Mouse (Mus musculus): Measurements from ENCODE around the gene Frmd4b.

DNA sequence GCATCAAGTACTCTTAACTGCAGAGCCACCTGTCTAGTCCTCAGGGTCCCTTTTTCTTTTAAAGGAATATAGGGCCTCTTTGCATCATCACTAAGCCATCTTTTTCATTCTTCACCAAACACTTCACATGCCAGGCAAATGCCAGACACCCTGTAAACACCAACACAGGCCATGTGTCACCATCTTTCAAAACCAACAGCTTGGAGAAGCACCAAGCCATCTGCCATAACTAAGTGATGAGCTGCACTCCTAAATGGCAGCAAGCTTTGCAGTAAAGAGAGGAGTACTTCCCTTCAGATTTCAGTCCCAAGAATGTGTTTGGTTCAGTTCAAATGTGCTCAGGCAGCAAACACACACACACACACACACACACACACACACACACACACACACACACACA is 154.9 kb downstream of the Frmd4b start:
- TF ChIP-seq CTCF (IDR thresholded peaks at IDR 0.05; ENCODE audit: borderline replicate concordance, insufficient read depth, low read depth, low read length) = no peak
- no peak for TF ChIP-seq POLR2A (IDR thresholded peaks at IDR 0.05; ENCODE audit: borderline replicate concordance, insufficient read depth, low read length)

Data from cerebellum, adult 2 months (tissue).